Mouse (Mus musculus) myocyte (in vitro differentiated cells): ENCODE results near the gene Zbtb20. TPM values are rescaled to one million over a fixed set of nuclear protein-coding genes. Genes with fewer than 3 reads are reported as not detected.

Experiments
- H3K27me3 ChIP-seq: one replicate; pipeline ENCODE4 v1.6.1; 2011; ENCODE audit not compliant: control insufficient read depth, insufficient read depth, insufficient read length
- H3K36me3 ChIP-seq: one replicate; pipeline ENCODE4 v1.6.1; 2011; ENCODE audit not compliant: control insufficient read depth, insufficient read depth
- H3K4me2 ChIP-seq: one replicate; pipeline ENCODE4 v1.6.1; 2011; ENCODE audit warnings: low read depth, control low read depth
- H3K4me3 ChIP-seq: one replicate; pipeline ENCODE4 v1.5.1; 2011; ENCODE audit warnings: mild to moderate bottlenecking, control low read depth, moderate library complexity
- H3K79me2 ChIP-seq: one replicate; pipeline ENCODE4 v1.6.1; 2011; ENCODE audit not compliant: control insufficient read depth, insufficient read depth
- H3ac ChIP-seq: one replicate; pipeline ENCODE4 v1.6.1; 2011; ENCODE audit not compliant: control insufficient read depth, insufficient read length
- CEBPB ChIP-seq: IDR thresholded peaks from 2 replicates; pipeline ENCODE4 v1.6.1; 2011; ENCODE audit warnings: mild to moderate bottlenecking, moderate library complexity; ENCODE audit not compliant: poor library complexity, insufficient read depth, severe bottlenecking
- E2F4 ChIP-seq: IDR thresholded peaks from one replicate; pipeline ENCODE4 v1.6.1; 2011; ENCODE audit warnings: mild to moderate bottlenecking, control low read depth, moderate library complexity; ENCODE audit not compliant: insufficient read depth
- MAX ChIP-seq: IDR thresholded peaks from one replicate; pipeline ENCODE4 v1.6.1; 2011; ENCODE audit warnings: low read depth, mild to moderate bottlenecking, control low read depth
- MYOD1 ChIP-seq, 3 experiments: IDR thresholded peaks; one replicate each; pipeline ENCODE4 v1.6.1; 2011; ENCODE audit warnings: control low read depth in 2 of 3, low read depth in 2 of 3, mild to moderate bottlenecking in 2 of 3, moderate library complexity in 1 of 3; ENCODE audit not compliant: insufficient read length in 2 of 3, control insufficient read depth in 1 of 3
- MYOG ChIP-seq, 3 experiments: IDR thresholded peaks; one replicate each; pipeline ENCODE4 v1.6.1; 2011; ENCODE audit warnings: control low read depth in 2 of 3, low read depth in 2 of 3, mild to moderate bottlenecking in 2 of 3; ENCODE audit not compliant: insufficient read length in 2 of 3, control insufficient read depth in 1 of 3, insufficient read depth in 1 of 3
- POLR2A ChIP-seq: IDR thresholded peaks from one replicate; pipeline ENCODE4 v1.6.1; 2011; ENCODE audit warnings: low read depth, mild to moderate bottlenecking, control low read depth, moderate library complexity; ENCODE audit not compliant: insufficient read length
- POLR2AphosphoS2 ChIP-seq: IDR thresholded peaks from one replicate; pipeline ENCODE4 v1.6.1; 2011; ENCODE audit warnings: low read depth, control low read depth; ENCODE audit not compliant: insufficient read length
- REST ChIP-seq: IDR thresholded peaks from one replicate; pipeline ENCODE4 v1.6.1; 2011; ENCODE audit warnings: mild to moderate bottlenecking, control low read depth, moderate library complexity; ENCODE audit not compliant: insufficient read depth, insufficient read length
- SRF ChIP-seq: IDR thresholded peaks from one replicate; pipeline ENCODE4 v1.6.1; 2011; ENCODE audit warnings: low read depth; ENCODE audit not compliant: control insufficient read depth, insufficient read length
- TCF12 ChIP-seq: IDR thresholded peaks from one replicate; pipeline ENCODE4 v1.6.1; 2011; ENCODE audit warnings: mild to moderate bottlenecking, control low read depth; ENCODE audit not compliant: poor library complexity, insufficient read depth, severe bottlenecking
- TCF3 ChIP-seq: IDR thresholded peaks from one replicate; pipeline ENCODE4 v1.6.1; 2011; ENCODE audit warnings: low read depth, control low read depth; ENCODE audit not compliant: insufficient read length
- USF1 ChIP-seq: IDR thresholded peaks from one replicate; pipeline ENCODE4 v1.6.1; 2011; ENCODE audit warnings: low read depth, mild to moderate bottlenecking, control low read depth, moderate library complexity
- polyA plus RNA-seq: library from polyadenylated mRNA; unstranded; fragments of >200 nt; fragmentation: generic; extraction: Trizol; gene quantifications from one replicate; pipeline ENCODE4 v1.2.1, GENCODE M21; 2012; ENCODE audit warnings: missing spikeins

Zbtb20 gene
- polyA plus RNA-seq, 1 experiment, result 5.0 TPM

DNA sequence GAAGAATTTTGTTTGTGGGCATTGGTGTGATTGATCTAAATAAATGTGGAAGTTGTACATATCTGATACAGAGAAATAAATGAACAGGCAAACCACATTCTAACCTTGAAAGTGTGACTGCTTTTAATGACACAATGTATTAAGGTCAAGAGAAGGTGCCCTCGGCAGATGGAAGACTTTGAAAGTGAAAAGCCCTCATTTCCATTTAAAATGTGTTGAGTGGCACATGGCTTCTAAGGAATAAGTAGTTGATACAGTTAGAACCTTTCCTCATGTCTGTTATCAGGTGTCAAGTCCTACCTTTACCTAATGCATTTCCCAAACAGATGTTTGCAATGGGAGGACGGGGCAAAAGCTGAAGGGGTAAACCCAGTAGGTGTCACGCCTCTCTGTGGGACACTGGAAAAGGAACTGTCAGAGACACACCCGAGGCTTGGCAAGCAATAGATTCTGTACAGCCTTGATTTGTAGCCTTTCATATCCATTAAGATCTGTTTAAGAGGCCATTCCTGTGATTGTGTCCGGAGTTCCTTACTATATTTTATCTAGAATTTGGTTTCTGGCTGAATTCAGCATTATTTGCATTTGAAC lies 510.0 kb downstream of the Zbtb20 start:
- Histone ChIP-seq H3K79me2 (peaks cover 18% of the 10 kb centered on the region), H3K27me3 (no peaks in the 10 kb centered on the region), H3K36me3 (no peaks in the 10 kb centered on the region), H3K4me2 (no peak overlapping the region), H3ac (no peak overlapping the region), H3K4me3 (no peak overlapping the region)
- TF ChIP-seq E2F4, result no peak
- no peak for TF ChIP-seq CEBPB
- no peak for TF ChIP-seq MYOG (IDR thresholded peaks at IDR 0.05; ENCODE audit: control insufficient read depth in 1 of 3, insufficient read depth in 1 of 3, insufficient read length in 2 of 3, low read depth in 2 of 3)
- no peak for TF ChIP-seq POLR2AphosphoS2
- TF ChIP-seq POLR2A, result no peak
- TF ChIP-seq SRF, result no peak
- TF ChIP-seq TCF3, result no peak
- TF ChIP-seq REST, result no peak
- TF ChIP-seq USF1, result no peak

DNA sequence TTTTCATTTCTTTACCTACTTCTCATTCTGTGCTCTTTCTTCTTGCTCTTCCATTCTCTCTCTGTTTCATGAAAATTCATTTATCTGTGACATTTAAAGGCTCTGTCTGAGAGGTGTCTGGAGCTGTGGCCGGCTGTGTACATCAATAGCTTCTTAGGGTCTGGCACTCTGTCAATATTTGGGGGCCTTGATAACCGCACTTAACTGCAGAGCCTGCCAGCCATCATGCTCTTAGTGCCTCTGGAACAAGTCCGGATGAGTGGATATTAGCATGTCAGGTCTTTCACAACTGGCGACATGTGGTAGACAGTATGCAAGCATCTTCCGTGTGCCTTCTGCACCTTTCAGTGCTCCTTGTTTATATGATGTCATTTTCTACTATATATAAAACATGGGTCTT lies 510.7 kb downstream of the Zbtb20 start:
- H3ac ChIP-seq, result no peak overlapping the region
- peaks cover 11% of the 10 kb centered on the region for H3K79me2 ChIP-seq
- TF ChIP-seq SRF, result no peak
- no peak for TF ChIP-seq MYOD1 (IDR thresholded peaks at IDR 0.05; ENCODE audit: control insufficient read depth in 1 of 3, insufficient read length in 2 of 3, low read depth in 2 of 3)
- TF ChIP-seq USF1, result no peak
- no peaks in the 10 kb centered on the region for H3K27me3 ChIP-seq
- no peaks in the 10 kb centered on the region for H3K36me3 ChIP-seq
- no peak overlapping the region for H3K4me2 ChIP-seq
- H3K4me3 ChIP-seq, result no peak overlapping the region

DNA sequence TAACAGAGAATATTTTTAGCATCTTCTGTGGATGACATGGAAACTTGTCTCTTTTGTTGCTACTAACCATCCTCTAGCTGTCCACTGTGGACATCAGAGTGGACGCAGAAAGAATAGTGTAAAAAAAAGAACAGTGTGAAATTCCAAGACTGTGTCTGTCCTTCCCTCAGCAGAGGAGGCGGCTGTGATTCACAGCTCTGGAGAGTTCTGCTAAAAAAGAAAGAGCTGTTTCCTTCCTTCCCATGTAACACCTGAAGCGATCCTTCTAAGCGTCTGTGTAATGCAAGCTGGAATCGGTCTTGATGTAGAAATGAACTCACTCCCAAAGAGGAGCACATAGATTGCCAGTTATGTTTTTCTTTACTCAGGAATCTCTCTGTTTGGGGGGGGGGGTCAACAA lies 512.7 kb downstream of the Zbtb20 start:
- Histone ChIP-seq H3K4me2 (no peak overlapping the region), H3K4me3 (no peak overlapping the region), H3K36me3 (no peaks in the 10 kb centered on the region), H3K79me2 (peaks cover 6% of the 10 kb centered on the region), H3ac (no peak overlapping the region), H3K27me3 (no peaks in the 10 kb centered on the region)
- TF ChIP-seq CEBPB, result no peak
- TF ChIP-seq MYOG (IDR thresholded peaks at IDR 0.05; ENCODE audit: control insufficient read depth in 1 of 3, insufficient read depth in 1 of 3, insufficient read length in 2 of 3, low read depth in 2 of 3), result no peak
- TF ChIP-seq MAX, result no peak
- TF ChIP-seq USF1, result no peak
- no peak for TF ChIP-seq MYOD1 (IDR thresholded peaks at IDR 0.05; ENCODE audit: control insufficient read depth in 1 of 3, insufficient read length in 2 of 3, low read depth in 2 of 3)
- no peak for TF ChIP-seq TCF12
- TF ChIP-seq SRF, result no peak
- TF ChIP-seq TCF3, result no peak
- no peak for TF ChIP-seq E2F4
- no peak for TF ChIP-seq POLR2AphosphoS2
- no peak for TF ChIP-seq REST
- no peak for TF ChIP-seq POLR2A

DNA sequence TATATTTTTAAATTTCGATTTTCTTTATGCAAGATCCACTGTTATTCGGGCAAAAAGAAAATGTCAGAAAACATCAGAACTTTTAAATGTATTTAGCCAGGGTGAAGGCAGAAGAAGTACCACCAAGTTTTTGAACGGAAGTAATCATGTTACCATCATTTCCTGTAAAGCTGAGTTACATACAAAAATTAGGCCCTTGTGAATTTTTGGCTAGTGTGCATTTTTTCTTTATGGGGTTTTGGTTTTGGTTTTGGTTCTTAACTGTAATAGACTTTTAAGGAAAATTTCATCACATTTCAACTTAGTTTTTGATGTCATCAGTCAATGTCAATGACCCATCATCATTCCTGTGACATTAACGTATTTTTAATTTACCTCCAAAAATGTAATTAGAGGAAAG lies 514.7 kb downstream of the Zbtb20 start:
- Histone ChIP-seq H3K27me3 (no peaks in the 10 kb centered on the region), H3K4me2 (no peak overlapping the region), H3K79me2 (peaks cover 14% of the 10 kb centered on the region), H3K4me3 (no peak overlapping the region), H3ac (no peak overlapping the region), H3K36me3 (no peaks in the 10 kb centered on the region)
- TF ChIP-seq TCF3 (no peak), TCF12 (no peak), USF1 (no peak), MYOD1 (IDR thresholded peaks at IDR 0.05; ENCODE audit: control insufficient read depth in 1 of 3, insufficient read length in 2 of 3, low read depth in 2 of 3) (no peak), POLR2A (no peak), MYOG (IDR thresholded peaks at IDR 0.05; ENCODE audit: control insufficient read depth in 1 of 3, insufficient read depth in 1 of 3, insufficient read length in 2 of 3, low read depth in 2 of 3) (no peak), SRF (no peak), CEBPB (no peak), REST (no peak), POLR2AphosphoS2 (no peak)

DNA sequence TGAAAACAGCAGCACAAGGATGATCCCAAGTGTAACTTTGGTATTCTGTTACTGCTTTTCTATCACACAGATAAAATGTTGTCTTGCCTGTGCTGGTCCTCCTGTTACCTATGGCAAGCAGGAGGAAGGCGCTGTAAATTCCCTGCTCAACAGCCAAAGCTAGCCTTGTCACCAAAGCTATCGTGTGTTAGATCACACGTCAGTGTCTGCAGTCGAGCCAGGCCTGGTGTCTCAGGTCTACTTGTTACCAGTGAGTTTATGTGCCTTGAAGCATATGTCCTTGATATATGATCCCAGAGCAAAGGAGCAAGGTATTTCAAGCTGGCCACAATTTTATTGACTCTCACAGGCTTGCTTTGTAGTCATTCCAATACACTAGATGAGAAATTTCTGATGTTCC lies 517.7 kb downstream of the Zbtb20 start:
- Histone ChIP-seq H3ac (no peak overlapping the region), H3K4me2 (no peak overlapping the region)
- TF ChIP-seq POLR2A (no peak), CEBPB (no peak), USF1 (no peak), TCF3 (no peak), E2F4 (no peak), MYOD1 (IDR thresholded peaks at IDR 0.05; ENCODE audit: control insufficient read depth in 1 of 3, insufficient read length in 2 of 3, low read depth in 2 of 3) (no peak), REST (no peak), MAX (no peak), POLR2AphosphoS2 (no peak)

More for the DNA sequence above, 517.7 kb downstream of the Zbtb20 start:
- Histone ChIP-seq H3K4me3 (no peak overlapping the region), H3K36me3 (no peaks in the 10 kb centered on the region), H3K27me3 (no peaks in the 10 kb centered on the region), H3K79me2 (peaks cover 12% of the 10 kb centered on the region)
